Mouse (Mus musculus) heart, adult 2 months (tissue): ENCODE results near the gene Wbp1l. TPM values are rescaled to one million over a fixed set of nuclear protein-coding genes. Genes with fewer than 3 reads are reported as not detected.
A peak's percentile ranks its signal among the peaks of the same experiment; 100 is the strongest.

Experiments used
- DNase-seq, 2 experiments: peaks; one replicate each; pipeline ENCODE4 v3.0.0; 2021
- H3K27ac ChIP-seq: fragments of 200-600 bp; 2 replicates; pipeline ENCODE4 v1.8.1; 2022
- H3K27me3 ChIP-seq: fragments of 200-500 bp; 2 replicates; pipeline ENCODE4 v1.6.1; 2012; ENCODE audit warnings: mild to moderate bottlenecking, low read length, inconsistent platforms, mixed read lengths; ENCODE audit not compliant: control insufficient read depth, insufficient read depth
- H3K36me3 ChIP-seq: fragments of 200-500 bp; 2 replicates; pipeline ENCODE4 v1.6.1; 2012; ENCODE audit warnings: low read length, inconsistent platforms; ENCODE audit not compliant: control insufficient read depth, insufficient read depth
- H3K4me1 ChIP-seq: fragments of 200-500 bp; 2 replicates; pipeline ENCODE4 v1.6.1; 2011; ENCODE audit warnings: low read length; ENCODE audit not compliant: control insufficient read depth, insufficient read depth
- H3K4me3 ChIP-seq: fragments of 200-600 bp; 2 replicates; pipeline ENCODE4 v1.8.1; 2022
- H3K79me2 ChIP-seq: fragments of 200-500 bp; replicated peaks from 2 replicates; pipeline ENCODE4 v1.6.1; 2012; ENCODE audit warnings: mild to moderate bottlenecking, inconsistent platforms, low read length, moderate library complexity, mixed read lengths; ENCODE audit not compliant: control insufficient read depth, insufficient read depth
- H3K9ac ChIP-seq: fragments of 200-500 bp; 2 replicates; pipeline ENCODE4 v1.6.1; 2012; ENCODE audit warnings: low read depth, mild to moderate bottlenecking, control low read depth, inconsistent platforms, low read length, mixed read lengths
- CTCF ChIP-seq: fragments of 200-600 bp; IDR thresholded peaks from 2 replicates; pipeline ENCODE4 v1.8.1; 2022; ENCODE audit warnings: antibody characterized with exemption, mild to moderate bottlenecking, moderate library complexity
- EP300 ChIP-seq: fragments of 200-500 bp; IDR thresholded peaks from 2 replicates; pipeline ENCODE4 v1.6.1; 2011; ENCODE audit warnings: low read depth, low read length, control low read depth; ENCODE audit not compliant: insufficient read depth
- POLR2A ChIP-seq: fragments of 200-500 bp; IDR thresholded peaks from 2 replicates; pipeline ENCODE4 v1.6.1; 2011; ENCODE audit warnings: mild to moderate bottlenecking, low read depth, low read length, control low read depth; ENCODE audit not compliant: insufficient read depth
- WGBS: fragments of 180-500 bp; shearing (Covaris S2); methylation state at CpG from one replicate; pipeline ENCODE4 v1.1.7; 2018; 5-methylcytosine and 5-hydroxymethylcytosine counted together
- intact Hi-C: fragments of 180-260 bp; cut with DNase I; formaldehyde crosslinking; loops from one replicate; pipeline ENCODE4 v1.15.1; 2025
- polyA plus RNA-seq: library from polyadenylated mRNA; depleted of rRNA; stranded (reverse); fragments of >200 nt; gene quantifications from 2 replicates; pipeline ENCODE4 v1.2.3, GENCODE M21; 2012
- total RNA-seq, 2 experiments: library from RNA; stranded (reverse); gene quantifications; 2 replicates each; pipeline ENCODE4 v1.2.3; 2021

The Wbp1l gene
- total and polyA plus RNA-seq, 3 experiments, result 39.2 to 54.2 (median 53.5) TPM

DNA sequence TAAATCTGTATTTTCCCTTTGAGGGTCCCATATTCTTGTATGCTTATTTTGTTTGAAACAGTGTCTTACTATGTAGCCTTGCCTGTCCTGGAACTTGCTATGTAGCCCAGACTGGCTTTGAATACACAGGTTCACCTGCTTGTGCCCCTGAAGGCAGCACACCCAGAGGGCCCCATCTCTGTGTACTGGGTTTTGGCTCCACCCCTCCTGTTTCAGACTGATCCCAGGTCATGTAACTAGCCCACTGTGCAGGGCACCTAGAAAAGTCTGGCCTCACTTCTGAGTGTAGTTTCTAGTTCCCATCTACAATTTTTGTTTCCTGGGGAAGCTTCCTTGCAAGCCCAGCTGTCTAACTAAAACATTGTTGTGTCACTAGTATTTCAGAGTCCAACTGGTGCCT lies 40.2 kb downstream of the Wbp1l start:
- H3K27ac ChIP-seq, result peak overlapping the region; percentile 86
- no peaks in the 10 kb centered on the region for H3K27me3 ChIP-seq
- no peaks in the 10 kb centered on the region; the same call in 1 of the 2 replicates for H3K79me2 ChIP-seq
- H3K4me3 ChIP-seq, result no peak overlapping the region
- TF ChIP-seq POLR2A, result no peak
- TF ChIP-seq EP300, result no peak
- no peak for TF ChIP-seq CTCF
- H3K36me3 ChIP-seq, result peaks cover 6% of the 10 kb centered on the region
- no peak for DNase-seq
- no peak overlapping the region for H3K9ac ChIP-seq
- H3K4me1 ChIP-seq, result peaks cover 45% of the 10 kb centered on the region
- intact Hi-C loops, result no loop called here

DNA sequence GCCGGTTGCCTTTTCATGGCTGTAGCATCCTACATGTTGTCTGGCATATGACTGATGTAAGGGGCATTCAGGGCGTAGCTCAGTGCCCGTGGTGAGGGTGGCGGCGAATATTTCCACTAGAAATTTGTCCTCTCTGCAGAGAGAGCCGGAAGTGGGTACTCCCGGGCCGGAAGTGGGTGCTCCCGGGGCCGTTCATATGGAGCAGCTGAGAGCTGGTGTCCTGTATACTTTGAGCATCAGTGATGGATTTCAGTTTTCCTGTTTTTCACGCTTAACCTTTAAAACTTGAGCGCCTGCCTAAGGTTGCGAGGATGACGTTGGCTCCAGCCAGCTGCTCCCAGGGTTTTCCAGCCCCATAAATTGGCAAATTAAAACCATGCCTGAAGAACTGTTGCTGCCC lies 40.6 kb downstream of the Wbp1l start:
- Histone ChIP-seq H3K27me3 (no peaks in the 10 kb centered on the region), H3K27ac (peak overlapping the region; percentile 86), H3K36me3 (peaks cover 9% of the 10 kb centered on the region), H3K4me3 (no peak overlapping the region), H3K4me1 (peaks cover 49% of the 10 kb centered on the region), H3K79me2 (no peaks in the 10 kb centered on the region; the same call in 1 of the 2 replicates), H3K9ac (no peak overlapping the region)
- TF ChIP-seq POLR2A (no peak), EP300 (no peak), CTCF (no peak)
- DNase-seq, result peak in 1 of 2 experiments; percentile 23
- intact Hi-C loops, result no loop called here
- 58% methylated on average over 14 of the region's 14 CpGs for WGBS

DNA sequence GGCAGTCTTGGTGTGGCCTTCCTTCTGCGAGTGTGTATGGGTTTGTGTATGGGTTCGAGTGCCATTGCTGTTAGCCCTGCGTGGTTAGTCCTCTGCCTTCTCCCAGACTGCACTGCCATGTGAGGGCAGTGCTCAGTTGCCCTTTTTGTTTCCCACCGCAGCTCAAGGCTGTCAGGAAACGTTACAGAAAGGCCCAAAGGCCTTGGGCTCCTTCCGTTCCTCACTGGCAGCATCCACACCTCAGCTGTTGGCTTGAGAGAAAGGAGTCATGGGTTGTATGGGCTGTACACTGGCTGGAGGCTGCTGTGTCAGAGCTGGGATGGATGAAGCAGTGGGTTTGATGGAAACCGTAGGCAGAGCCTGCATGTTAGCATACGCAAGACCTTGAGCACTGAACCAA lies 41.9 kb downstream of the Wbp1l start:
- Histone ChIP-seq H3K27ac (peak overlapping the region; percentile 86), H3K27me3 (no peaks in the 10 kb centered on the region), H3K4me1 (peaks cover 55% of the 10 kb centered on the region), H3K9ac (no peak overlapping the region), H3K36me3 (peaks cover 5% of the 10 kb centered on the region), H3K4me3 (no peak overlapping the region), H3K79me2 (no peaks in the 10 kb centered on the region; the same call in 1 of the 2 replicates)
- TF ChIP-seq CTCF (no peak), EP300 (no peak), POLR2A (no peak)
- intact Hi-C loops, result no loop called here
- WGBS, result 77% methylated on average over 8 of the region's 8 CpGs
- DNase-seq, result no peak

DNA sequence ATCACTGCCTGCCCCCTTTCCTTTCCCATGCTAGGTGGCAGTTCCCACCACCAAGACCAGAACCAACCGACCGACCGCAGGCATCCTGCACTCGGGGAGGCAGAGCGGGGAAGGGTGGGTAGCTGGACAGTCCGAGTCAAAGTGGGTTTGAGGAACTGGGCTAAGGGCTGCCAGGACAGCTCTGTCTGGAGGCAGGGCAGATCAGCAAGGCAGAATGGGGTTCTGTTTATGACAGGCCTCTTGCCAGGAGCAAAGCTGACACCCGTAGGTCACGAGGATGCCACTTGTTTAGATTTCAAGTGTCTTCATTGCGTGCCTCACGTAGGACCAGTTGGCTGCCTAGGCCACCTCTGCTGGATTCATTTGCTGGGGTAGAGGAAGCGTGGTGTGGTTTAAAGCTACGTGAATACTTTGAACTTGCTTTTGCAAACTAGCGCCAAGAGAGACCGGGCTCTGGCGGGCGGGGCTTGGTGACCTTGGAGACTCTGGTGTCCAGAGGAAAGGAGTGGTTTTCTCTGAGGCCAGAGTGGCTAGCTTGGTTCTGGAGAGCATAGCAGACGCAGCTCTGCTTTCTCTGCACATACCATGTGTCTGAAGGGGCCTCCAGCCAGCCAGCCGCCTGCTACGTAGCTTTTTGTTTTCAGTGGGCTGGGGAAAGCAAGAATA lies 42.7 kb downstream of the Wbp1l start:
- 16% methylated on average over 19 of the region's 19 CpGs for WGBS
- intact Hi-C loops, result no loop called here
- Histone ChIP-seq H3K4me3 (peak overlapping the region; percentile 15), H3K9ac (peak overlapping the region; percentile 45), H3K4me1 (peaks cover 59% of the 10 kb centered on the region), H3K36me3 (peaks cover 10% of the 10 kb centered on the region), H3K27ac (peak overlapping the region; percentile 86), H3K27me3 (no peaks in the 10 kb centered on the region), H3K79me2 (no peaks in the 10 kb centered on the region; the same call in 1 of the 2 replicates)
- TF ChIP-seq POLR2A (peak; percentile 43), CTCF (no peak), EP300 (0 out of 2 replicates have a peak, but pooled peaks have one; percentile 61)
- DNase-seq, result peak; percentile 83 to 85

DNA sequence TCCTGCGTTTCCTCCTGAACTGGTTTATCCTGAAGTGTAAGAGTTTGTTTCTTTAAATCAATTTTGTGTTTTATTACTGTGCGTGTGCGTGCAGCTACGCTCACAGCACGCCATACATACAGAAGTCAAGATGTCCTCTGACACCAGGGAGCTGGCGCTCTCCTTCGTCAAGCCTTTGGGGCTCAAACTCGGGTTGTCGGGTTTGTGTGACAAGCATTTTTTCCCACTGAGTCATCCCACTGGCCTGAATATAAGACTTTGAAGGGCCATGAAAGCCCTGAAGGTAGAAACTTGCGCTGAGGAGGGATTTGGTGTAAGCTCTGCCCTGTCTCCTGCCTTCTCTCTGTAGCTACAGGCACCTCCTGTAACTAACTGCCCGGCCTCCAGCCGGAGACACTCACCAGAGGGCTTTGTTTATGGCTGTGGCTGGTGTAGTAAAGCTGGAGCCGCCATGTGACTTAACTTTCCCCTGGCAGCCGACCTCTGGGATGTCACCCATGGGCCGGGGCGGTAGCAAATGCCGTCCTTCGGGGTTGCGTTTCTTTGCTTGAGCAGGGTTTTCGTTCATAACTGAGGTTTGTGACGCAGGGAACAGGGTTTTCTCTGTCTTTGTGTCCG lies 43.4 kb downstream of the Wbp1l start:
- H3K27me3 ChIP-seq, result no peaks in the 10 kb centered on the region
- TF ChIP-seq CTCF (no peak), EP300 (no peak), POLR2A (no peak)
- H3K36me3 ChIP-seq, result peaks cover 13% of the 10 kb centered on the region
- DNase-seq, result peak; percentile 56
- peak overlapping the region; percentile 15 for H3K4me3 ChIP-seq
- intact Hi-C loops, result no loop called here
- 47% methylated on average over 22 of the region's 22 CpGs for WGBS
- H3K9ac ChIP-seq, result peak overlapping the region; percentile 30
- peak overlapping the region; percentile 86 for H3K27ac ChIP-seq
- H3K4me1 ChIP-seq, result peaks cover 61% of the 10 kb centered on the region
- H3K79me2 ChIP-seq, result no peaks in the 10 kb centered on the region; the same call in 1 of the 2 replicates

DNA sequence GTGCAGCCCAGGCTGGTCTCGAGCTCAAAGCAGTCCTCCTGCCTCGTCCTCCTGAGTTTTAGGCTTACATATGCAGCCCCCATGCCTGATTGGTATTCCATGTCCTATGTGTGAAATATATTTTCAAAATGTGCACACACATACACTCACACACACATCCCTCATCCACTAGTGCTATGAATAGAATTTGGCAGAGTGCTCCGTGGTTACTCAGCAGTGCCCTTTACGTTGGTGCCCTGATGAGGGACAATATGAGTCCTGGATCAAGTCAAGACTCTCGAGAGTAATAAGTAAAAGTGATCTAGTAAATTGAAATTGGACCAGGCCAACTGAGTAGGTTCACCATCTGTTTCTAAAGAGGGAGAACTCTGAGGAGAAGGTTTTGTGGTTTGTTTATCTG lies 44.4 kb downstream of the Wbp1l start:
- Histone ChIP-seq H3K4me1 (peaks cover 63% of the 10 kb centered on the region), H3K4me3 (no peak overlapping the region; the same call in 1 of the 2 replicates), H3K27ac (peak overlapping the region; percentile 86), H3K27me3 (no peaks in the 10 kb centered on the region), H3K36me3 (peaks cover 13% of the 10 kb centered on the region), H3K9ac (no peak overlapping the region), H3K79me2 (no peaks in the 10 kb centered on the region; the same call in 1 of the 2 replicates)
- WGBS, result 24% methylated on average over 5 of the region's 5 CpGs
- no peak for TF ChIP-seq EP300
- no peak for TF ChIP-seq CTCF
- TF ChIP-seq POLR2A, result no peak
- peak in 1 of 2 experiments; percentile 35 for DNase-seq
- intact Hi-C loops, result no loop called here
